Mouse (Mus musculus) megakaryocyte, embryonic 14.5 days (primary cell): ENCODE measurements around the gene Tcea3. TPM values are rescaled to one million over a fixed set of nuclear protein-coding genes. Genes with fewer than 3 reads are reported as not detected.

Experiments
- H3K27me3 ChIP-seq: replicated peaks from 2 replicates; pipeline ENCODE3; 2012; ENCODE audit warnings: inconsistent platforms
- H3K36me3 ChIP-seq: replicated peaks from 2 replicates; pipeline ENCODE3; 2012; ENCODE audit warnings: low read length, inconsistent platforms, mixed read lengths
- H3K4me1 ChIP-seq: 2 replicates; pipeline ENCODE4 v1.6.1; 2012; ENCODE audit warnings: inconsistent platforms
- H3K4me3 ChIP-seq: replicated peaks from 2 replicates; pipeline ENCODE3; 2012; ENCODE audit warnings: moderate library complexity, mild to moderate bottlenecking, inconsistent platforms
- H3K9me3 ChIP-seq: 2 replicates; pipeline ENCODE4 v1.6.1; 2012; ENCODE audit warnings: inconsistent platforms
- FLI1 ChIP-seq: IDR thresholded peaks from 2 replicates; pipeline ENCODE4 v1.6.1; 2012; ENCODE audit warnings: low read length, inconsistent platforms, mixed read lengths
- GATA1 ChIP-seq: IDR thresholded peaks from 3 replicates; pipeline ENCODE4 v1.6.1; 2012; ENCODE audit warnings: mixed read lengths, low read length, inconsistent platforms, borderline replicate concordance
- polyA plus RNA-seq: library from polyadenylated mRNA; stranded (reverse); fragments of >175 nt; gene quantifications from 2 replicates; pipeline ENCODE4 v1.2.3, GENCODE M21; 2012; ENCODE audit warnings: low replicate concordance; ENCODE audit not compliant: insufficient read depth

Gene Tcea3
- polyA plus RNA-seq, 1 experiment = not detected

- Histone ChIP-seq H3K9me3 (0 out of 2 replicates have a peak, but pooled peaks cover under 1% of the 10 kb centered on the region), H3K4me3 (peak overlapping the region; percentile 68), H3K27me3 (peaks cover 76% of the 10 kb centered on the region), H3K36me3 (no peaks in the 10 kb centered on the region), H3K4me1 (peaks cover 29% of the 10 kb centered on the region)
- TF ChIP-seq GATA1 (no peak), FLI1 (no peak)
These were observed 19.3 kb downstream of the Tcea3 start for GRCm38 (mm10) chr4:136266716-136267343.

- TF ChIP-seq FLI1 (no peak), GATA1 (no peak)
- no peaks in the 10 kb centered on the region for H3K36me3 ChIP-seq
- H3K4me1 ChIP-seq = peaks cover 29% of the 10 kb centered on the region
- no peak overlapping the region for H3K4me3 ChIP-seq
- H3K9me3 ChIP-seq = peaks cover 15% of the 10 kb centered on the region
- H3K27me3 ChIP-seq = peaks cover 79% of the 10 kb centered on the region
These were observed 21.4 kb downstream of the Tcea3 start for GRCm38 (mm10) chr4:136268912-136269311.

DNA sequence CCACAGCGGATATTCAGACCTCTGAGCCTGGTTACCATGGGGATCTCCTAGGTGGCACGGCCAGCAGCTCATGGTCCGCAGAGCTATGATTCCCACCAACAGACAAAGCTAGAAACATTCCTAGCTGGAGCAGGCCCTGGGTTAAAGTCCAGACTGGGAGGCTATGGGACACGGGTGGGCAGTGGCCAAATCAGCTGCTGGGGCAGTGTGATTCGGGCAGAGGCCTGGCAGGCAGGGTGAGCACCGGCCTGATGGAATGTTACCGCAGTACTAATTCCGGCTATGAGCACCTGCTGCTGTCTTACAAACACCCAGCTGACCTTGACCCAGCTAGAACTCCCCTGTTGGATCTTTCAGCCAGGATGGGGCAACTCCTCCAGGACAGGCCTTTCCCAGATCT lies 23.1 kb downstream of the Tcea3 start:
- Histone ChIP-seq H3K4me3 (no peak overlapping the region), H3K9me3 (peaks cover 15% of the 10 kb centered on the region), H3K4me1 (peaks cover 29% of the 10 kb centered on the region), H3K27me3 (peaks cover 81% of the 10 kb centered on the region), H3K36me3 (no peaks in the 10 kb centered on the region)
- no peak for TF ChIP-seq FLI1
- no peak for TF ChIP-seq GATA1

- H3K4me3 ChIP-seq = peak overlapping the region; percentile 10
- H3K36me3 ChIP-seq = no peaks in the 10 kb centered on the region
- no peaks in the 10 kb centered on the region for H3K9me3 ChIP-seq
- H3K27me3 ChIP-seq = peaks cover 26% of the 10 kb centered on the region
- TF ChIP-seq FLI1 (no peak), GATA1 (no peak)
- peaks cover 50% of the 10 kb centered on the region for H3K4me1 ChIP-seq
These were observed 33.6 kb downstream of the Tcea3 start for GRCm38 (mm10) chr4:136281097-136281496.

- Histone ChIP-seq H3K4me1 (peaks cover 53% of the 10 kb centered on the region), H3K36me3 (no peaks in the 10 kb centered on the region), H3K4me3 (peak overlapping the region; percentile 23), H3K27me3 (peaks cover 21% of the 10 kb centered on the region), H3K9me3 (no peaks in the 10 kb centered on the region)
- no peak for TF ChIP-seq GATA1
- no peak for TF ChIP-seq FLI1
These were observed 34.1 kb downstream of the Tcea3 start for GRCm38 (mm10) chr4:136281611-136282010.

DNA sequence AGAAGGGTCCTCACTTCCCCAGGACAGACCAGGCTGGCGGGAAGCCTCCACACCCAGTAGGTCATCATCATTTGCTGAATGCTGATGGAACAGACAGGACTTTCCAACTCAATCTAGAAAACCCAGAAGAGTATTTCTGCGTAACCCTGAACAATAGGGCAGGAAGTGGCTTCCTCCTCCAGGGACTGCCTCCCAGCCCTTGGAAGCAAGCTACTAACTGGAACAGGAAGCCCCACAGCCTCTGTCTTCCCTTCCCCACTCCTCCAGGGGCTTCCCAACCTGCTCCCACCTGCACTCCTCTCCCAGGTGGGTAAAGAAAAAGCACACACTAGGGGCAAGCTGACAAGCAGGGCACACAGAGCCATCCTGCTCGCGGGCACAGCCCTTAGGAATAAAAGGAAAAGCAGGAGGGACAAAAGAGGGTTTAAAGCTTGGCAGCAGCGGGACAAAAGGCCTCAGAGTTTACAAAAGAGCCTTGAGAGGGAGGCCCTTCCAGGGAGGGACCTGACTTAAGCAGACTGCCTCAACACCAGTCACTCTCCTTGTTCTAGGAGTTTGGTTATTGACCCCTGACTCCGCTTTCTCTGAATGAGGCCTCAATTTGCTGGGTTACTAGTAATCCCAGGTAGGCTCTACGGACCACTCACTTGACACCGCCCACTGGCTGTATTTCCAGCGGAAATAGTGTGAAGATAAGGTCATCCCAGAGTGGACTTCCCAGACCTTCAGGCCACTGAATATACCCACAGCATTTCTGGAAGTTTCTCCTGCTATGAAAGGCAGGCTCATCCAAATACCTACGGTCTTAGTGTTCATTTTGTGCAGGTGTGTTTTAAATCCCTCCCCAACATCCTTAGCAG lies 35.3 kb downstream of the Tcea3 start:
- H3K4me1 ChIP-seq = peaks cover 64% of the 10 kb centered on the region
- H3K27me3 ChIP-seq = peaks cover 11% of the 10 kb centered on the region
- peaks cover 10% of the 10 kb centered on the region for H3K36me3 ChIP-seq
- H3K9me3 ChIP-seq = no peaks in the 10 kb centered on the region
- TF ChIP-seq FLI1 (no peak), GATA1 (no peak)
- H3K4me3 ChIP-seq = no peak overlapping the region

DNA sequence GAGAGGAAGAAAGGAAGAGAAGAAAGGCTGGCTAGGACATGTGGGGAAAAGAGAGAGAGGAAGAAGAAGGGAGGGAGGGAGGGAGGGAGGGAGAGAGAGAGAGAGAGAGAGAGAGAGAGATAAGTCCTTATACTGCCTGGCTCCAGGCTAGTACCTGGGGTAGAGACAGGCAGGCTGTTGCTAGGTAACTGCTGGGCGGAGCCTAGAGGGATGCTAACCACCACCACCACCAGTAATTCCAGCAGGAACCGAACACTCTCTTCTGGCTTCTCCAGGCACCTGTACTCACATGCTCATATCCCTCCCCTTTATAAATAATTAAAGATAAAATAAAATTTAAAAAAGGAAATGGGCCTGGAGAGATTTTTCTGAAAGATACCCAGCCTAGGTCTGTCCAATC lies 36.3 kb downstream of the Tcea3 start:
- Histone ChIP-seq H3K36me3 (peaks cover 19% of the 10 kb centered on the region), H3K27me3 (peaks cover 6% of the 10 kb centered on the region), H3K9me3 (peaks cover 3% of the 10 kb centered on the region; the same call in 1 of the 2 replicates), H3K4me1 (peaks cover 63% of the 10 kb centered on the region), H3K4me3 (no peak overlapping the region)
- TF ChIP-seq FLI1 = no peak
- no peak for TF ChIP-seq GATA1

GRCm38 (mm10) chr4:136284455-136284854 lies 36.9 kb downstream of the Tcea3 start, which contains the start of gene Zfp46:
TSS of gene Zfp46 (plus strand) at chr4:136284683.
- H3K36me3 ChIP-seq = peaks cover 26% of the 10 kb centered on the region
- peaks cover 3% of the 10 kb centered on the region; the same call in 1 of the 2 replicates for H3K9me3 ChIP-seq
- no peak for TF ChIP-seq GATA1
- TF ChIP-seq FLI1 = no peak
- H3K27me3 ChIP-seq = no peaks in the 10 kb centered on the region
- H3K4me1 ChIP-seq = peaks cover 59% of the 10 kb centered on the region
- peak within 1 kb of the TSS; percentile 99 for H3K4me3 ChIP-seq

DNA sequence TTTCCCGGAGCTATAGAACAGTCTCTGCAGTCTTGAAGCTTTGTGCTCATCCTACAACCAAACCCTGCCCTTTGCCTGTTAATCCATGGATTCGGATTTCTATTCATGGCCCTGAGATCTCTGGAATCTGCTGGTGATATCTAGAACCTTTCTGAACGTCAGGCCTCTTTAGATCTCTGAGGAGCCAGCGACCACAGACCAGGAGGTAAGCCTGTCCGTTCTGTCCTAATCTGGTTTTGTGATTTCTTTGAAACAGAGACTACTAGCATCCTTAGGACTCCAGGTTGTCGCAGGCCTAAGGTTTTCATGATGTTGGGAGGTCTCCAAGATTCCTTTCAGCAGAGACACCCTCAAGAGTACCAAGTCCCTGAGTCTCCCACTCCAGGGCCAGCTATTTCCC lies 37.4 kb downstream of the Tcea3 start:
- H3K4me3 ChIP-seq = peak overlapping the region; percentile 99

GRCm38 (mm10) chr4:136285348-136285810 lies 37.9 kb downstream of the Tcea3 start:
- H3K4me1 ChIP-seq = peaks cover 58% of the 10 kb centered on the region
- peaks cover 12% of the 10 kb centered on the region for H3K9me3 ChIP-seq
- TF ChIP-seq FLI1 = no peak
- no peak for TF ChIP-seq GATA1
- peak overlapping the region; percentile 99 for H3K4me3 ChIP-seq
- H3K27me3 ChIP-seq = no peaks in the 10 kb centered on the region
- H3K36me3 ChIP-seq = peaks cover 35% of the 10 kb centered on the region

More for the DNA sequence above, 37.4 kb downstream of the Tcea3 start:
- H3K27me3 ChIP-seq = no peaks in the 10 kb centered on the region
- peaks cover 59% of the 10 kb centered on the region for H3K4me1 ChIP-seq
- TF ChIP-seq FLI1 = no peak
- no peak for TF ChIP-seq GATA1
- H3K36me3 ChIP-seq = peaks cover 30% of the 10 kb centered on the region
- H3K9me3 ChIP-seq = peaks cover 7% of the 10 kb centered on the region
